Mouse (Mus musculus): ENCODE data around the gene Bbip1.

DNA sequence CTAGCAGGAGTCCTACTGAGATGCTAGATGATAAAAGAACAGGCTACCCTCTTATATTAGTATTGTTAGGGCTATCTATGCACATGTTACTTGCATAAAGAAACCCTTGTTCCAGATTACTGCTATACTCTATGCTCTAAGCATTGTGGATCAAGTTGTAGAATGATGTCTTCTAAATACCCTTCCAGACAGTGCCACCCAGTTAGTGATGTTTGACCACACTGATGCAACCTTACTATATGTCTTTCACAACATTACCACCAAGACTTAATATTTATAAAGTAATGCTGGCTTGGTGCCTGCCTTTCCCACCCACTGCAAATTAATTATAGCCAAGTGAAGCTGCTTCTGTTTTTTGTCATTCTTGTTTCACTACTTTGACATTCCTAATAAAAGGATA, 11.4 kb downstream of the Bbip1 start:
- no peak for TF ChIP-seq CTCF (IDR thresholded peaks at IDR 0.05; ENCODE audit: control insufficient read depth, insufficient read depth, insufficient read length)
- no peak for TF ChIP-seq MAX (IDR thresholded peaks at IDR 0.05)
- TF ChIP-seq CEBPB (IDR thresholded peaks at IDR 0.05; ENCODE audit: low read depth) = no peak
- no peak for TF ChIP-seq USF1 (IDR thresholded peaks at IDR 0.05; ENCODE audit: low read depth)
- no peak for TF ChIP-seq MYOG (IDR thresholded peaks at IDR 0.05; ENCODE audit: control insufficient read depth, extremely low read depth, insufficient read length)
- TF ChIP-seq MYOD1 (IDR thresholded peaks at IDR 0.05; ENCODE audit: control insufficient read depth, insufficient read length, low read depth) = no peak
- no peak for TF ChIP-seq FOSL1 (IDR thresholded peaks at IDR 0.05; ENCODE audit: insufficient read depth, low read length, poor library complexity, severe bottlenecking)
